Mouse (Mus musculus): ENCODE measurements around the gene Ddx11. TPM values are rescaled to one million over a fixed set of nuclear protein-coding genes. Genes with fewer than 3 reads are reported as not detected.
"Not testable (repeated sequence)": the region's sequence is repeated elsewhere in the genome, so short reads cannot be mapped to it uniquely, and the experiment has no call there.

Ddx11 gene
- polyA plus RNA-seq, 2 experiments = 4.7 to 7.0 TPM

DNA sequence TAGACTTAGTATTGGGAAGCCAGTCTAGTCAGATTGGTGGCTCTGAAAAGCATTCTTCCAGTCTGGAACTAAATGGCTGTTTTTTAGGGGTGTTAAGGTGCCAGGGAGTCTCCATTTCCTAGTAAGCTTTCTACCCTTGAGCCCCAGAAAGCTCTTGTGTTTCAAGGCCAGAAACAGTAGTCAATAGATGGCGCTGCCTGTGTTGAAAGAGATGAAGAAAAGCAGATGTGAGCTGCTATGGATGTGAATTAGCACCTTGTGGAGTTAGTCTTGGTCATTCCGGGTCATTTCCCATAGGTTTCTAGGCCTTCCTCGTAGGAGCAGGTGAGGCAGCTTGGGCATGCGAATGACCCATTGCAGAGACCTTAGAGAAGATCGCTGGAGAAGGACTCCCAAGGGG lies 1.9 kb downstream of the Ddx11 start:
- peaks cover 15% of the 10 kb centered on the region for H3K36me3 ChIP-seq (replicated peaks; ENCODE audit: control insufficient read depth, insufficient read depth, low read depth)
- H3K4me2 ChIP-seq (ENCODE audit: low read depth) = peak overlapping the region; percentile 97; the same call in 1 of the 2 replicates
- peaks cover 5 to 18% of the 10 kb centered on the region in 2 experiments; a peak in 3 of 4 replicates for H3K4me1 ChIP-seq (replicated peaks; ENCODE audit: control insufficient read depth in 2 of 2, insufficient read depth in 2 of 2, low read length in 1 of 2)
- ATAC-seq (ENCODE audit: insufficient read depth) (no peak), DNase-seq (ENCODE audit: low read depth in 3 of 3, low spot score in 3 of 3) (no peak)
- no peak overlapping the region for H3K27ac ChIP-seq
- H3K27me3 ChIP-seq (ENCODE audit: control insufficient read depth, insufficient read depth, low read length) = no peaks in the 10 kb centered on the region
- no peak overlapping the region for H3K9ac ChIP-seq (replicated peaks)
- 70% methylated on average over 5 of the region's 5 CpGs for WGBS (ENCODE audit: insufficient replicate concordance)
- no peak overlapping the region for H3K4me3 ChIP-seq (ENCODE audit: insufficient read depth in 1 of 2, low read depth in 2 of 2, low read length in 2 of 2)
- H3K9me3 ChIP-seq (ENCODE audit: control insufficient read depth, low read length) = no peaks in the 10 kb centered on the region
- TF ChIP-seq CTCF (IDR thresholded peaks at IDR 0.05; ENCODE audit: low read depth) (peak; percentile 44; the same call in 1 of the 2 replicates), EP300 (IDR thresholded peaks at IDR 0.05; ENCODE audit: low read depth) (no peak)

GRCm38 (mm10) chr17:66130371-66130770 lies 7.1 kb downstream of the Ddx11 start:
- peaks cover 49% of the 10 kb centered on the region for H3K36me3 ChIP-seq (replicated peaks; ENCODE audit: control insufficient read depth, insufficient read depth, low read depth)
- no peak overlapping the region for H3K4me3 ChIP-seq (ENCODE audit: insufficient read depth in 1 of 2, low read depth in 2 of 2, low read length in 2 of 2)
- no peak overlapping the region for H3K9ac ChIP-seq (replicated peaks)
- no peaks in the 10 kb centered on the region for H3K27me3 ChIP-seq (ENCODE audit: control insufficient read depth, insufficient read depth, low read length)
- H3K4me2 ChIP-seq (ENCODE audit: low read depth) = no peak overlapping the region
- peaks cover 0 to 2% of the 10 kb centered on the region in 2 experiments; a peak in 2 of 4 replicates for H3K4me1 ChIP-seq (replicated peaks; ENCODE audit: control insufficient read depth in 2 of 2, insufficient read depth in 2 of 2, low read length in 1 of 2)
- H3K27ac ChIP-seq = no peak overlapping the region
- no peaks in the 10 kb centered on the region for H3K9me3 ChIP-seq (ENCODE audit: control insufficient read depth, low read length)
- 83% methylated on average over 9 of the region's 9 CpGs for WGBS (ENCODE audit: insufficient replicate concordance)
- DNase-seq (ENCODE audit: low read depth in 3 of 3, low spot score in 3 of 3) (no peak), ATAC-seq (ENCODE audit: insufficient read depth) (no peak)
- TF ChIP-seq CTCF (IDR thresholded peaks at IDR 0.05; ENCODE audit: low read depth) (no peak), EP300 (IDR thresholded peaks at IDR 0.05; ENCODE audit: low read depth) (no peak)

DNA sequence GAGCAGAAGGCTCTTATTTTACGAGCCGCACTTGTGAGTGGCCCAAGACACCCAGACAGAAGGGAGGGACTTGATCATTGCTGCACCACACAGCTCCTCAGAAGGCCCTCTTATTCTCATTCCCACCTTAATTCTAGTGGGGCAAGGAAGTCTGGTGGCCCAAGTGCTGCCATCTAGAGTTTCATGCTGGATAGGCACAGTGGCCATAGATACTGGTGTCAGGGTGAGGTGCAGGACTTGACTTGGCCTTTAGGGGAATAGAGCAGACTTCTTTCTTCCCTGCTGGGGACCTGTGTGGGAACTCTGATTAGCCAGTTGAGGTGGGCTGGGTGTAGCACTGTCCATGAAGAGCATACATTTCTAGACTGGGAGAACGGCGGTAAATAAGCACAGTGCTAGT lies 7.9 kb downstream of the Ddx11 start:
- Histone ChIP-seq H3K27me3 (ENCODE audit: control insufficient read depth, insufficient read depth, low read length) (no peaks in the 10 kb centered on the region), H3K4me2 (ENCODE audit: low read depth) (no peak overlapping the region), H3K9me3 (ENCODE audit: control insufficient read depth, low read length) (no peaks in the 10 kb centered on the region), H3K4me1 (replicated peaks; ENCODE audit: control insufficient read depth in 2 of 2, insufficient read depth in 2 of 2, low read length in 1 of 2) (no peaks in the 10 kb centered on the region), H3K4me3 (ENCODE audit: insufficient read depth in 1 of 2, low read depth in 2 of 2, low read length in 2 of 2) (no peak overlapping the region), H3K36me3 (replicated peaks; ENCODE audit: control insufficient read depth, insufficient read depth, low read depth) (peaks cover 48% of the 10 kb centered on the region), H3K27ac (no peak overlapping the region), H3K9ac (replicated peaks) (no peak overlapping the region)
- WGBS (ENCODE audit: insufficient replicate concordance) = 92% methylated on average over 4 of the region's 4 CpGs
- TF ChIP-seq CTCF (IDR thresholded peaks at IDR 0.05; ENCODE audit: low read depth) (peak; percentile 63), EP300 (IDR thresholded peaks at IDR 0.05; ENCODE audit: low read depth) (no peak)
- ATAC-seq (ENCODE audit: insufficient read depth) (peak; percentile 18; the same call in 1 of the 2 replicates), DNase-seq (ENCODE audit: low read depth in 3 of 3, low spot score in 3 of 3) (no peak)

DNA sequence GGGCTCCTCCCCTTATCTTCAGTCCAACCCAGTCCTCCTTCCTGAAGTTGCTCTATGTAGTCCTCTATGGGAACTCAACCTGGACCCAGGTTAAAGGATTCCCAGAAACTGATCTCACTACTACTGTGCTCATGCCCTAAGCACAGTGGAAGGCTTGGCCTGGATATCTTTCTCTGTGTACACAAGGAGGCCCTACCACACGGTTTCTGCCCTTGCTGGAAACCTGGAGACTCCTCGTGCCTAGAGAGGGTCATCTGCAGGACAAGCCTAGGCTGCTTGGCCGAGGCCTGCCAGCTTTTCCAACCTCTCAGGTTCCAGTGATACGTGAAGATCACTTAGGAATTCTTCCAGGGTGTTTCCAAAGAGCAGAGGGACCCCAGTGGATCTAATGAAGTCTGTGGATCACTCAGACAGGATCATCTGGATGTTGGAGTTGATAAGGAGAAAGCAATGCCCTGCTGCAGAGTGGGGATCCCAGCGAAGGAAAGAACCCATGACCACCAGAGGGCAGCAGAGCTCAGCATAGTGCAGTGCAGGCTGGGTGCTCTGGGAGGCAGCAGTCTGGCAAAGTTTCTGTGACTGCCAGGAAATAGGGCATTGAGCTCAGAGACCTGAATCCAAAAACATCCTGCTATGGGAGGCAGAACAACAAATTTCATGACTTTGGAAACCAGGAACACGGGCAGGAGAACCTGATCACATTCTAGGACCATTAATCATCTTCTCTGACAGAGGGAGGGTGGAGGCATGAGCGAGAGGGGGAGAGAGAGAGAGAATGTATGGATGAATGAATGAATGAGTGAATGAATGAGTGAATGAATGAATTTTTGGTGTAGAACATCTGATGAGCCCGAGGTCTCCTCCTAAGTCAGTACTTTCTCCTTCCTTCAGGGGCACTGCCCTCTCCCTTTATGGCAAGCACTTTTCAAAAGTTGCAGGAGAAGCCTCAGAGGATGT lies 29.7 kb downstream of the Ddx11 start:
- not testable (repeated sequence) for H3K9me3 ChIP-seq (ENCODE audit: control insufficient read depth, low read length); H3K4me3 ChIP-seq (ENCODE audit: insufficient read depth in 1 of 2, low read depth in 2 of 2, low read length in 2 of 2); DNase-seq (ENCODE audit: low read depth in 3 of 3, low spot score in 3 of 3); H3K9ac ChIP-seq (replicated peaks); H3K4me2 ChIP-seq (ENCODE audit: low read depth); H3K4me1 ChIP-seq (replicated peaks; ENCODE audit: control insufficient read depth in 2 of 2, insufficient read depth in 2 of 2, low read length in 1 of 2); H3K27me3 ChIP-seq (ENCODE audit: control insufficient read depth, insufficient read depth, low read length); H3K27ac ChIP-seq
- H3K36me3 ChIP-seq (replicated peaks; ENCODE audit: control insufficient read depth, insufficient read depth, low read depth) = peaks cover 19% of the 10 kb centered on the region
- peak; percentile 69; the same call in 1 of the 2 replicates for ATAC-seq (ENCODE audit: insufficient read depth)
- WGBS (ENCODE audit: insufficient replicate concordance) = 60% methylated on average over 5 of the region's 8 CpGs
- TF ChIP-seq CTCF (IDR thresholded peaks at IDR 0.05; ENCODE audit: low read depth) = peak; percentile 27; the same call in 1 of the 2 replicates

GRCm38 (mm10) chr17:66153735-66154423 lies 30.6 kb downstream of the Ddx11 start:
- not testable (repeated sequence) for H3K9me3 ChIP-seq (ENCODE audit: control insufficient read depth, low read length); H3K4me2 ChIP-seq (ENCODE audit: low read depth); DNase-seq (ENCODE audit: low read depth in 3 of 3, low spot score in 3 of 3); H3K9ac ChIP-seq (replicated peaks); H3K27me3 ChIP-seq (ENCODE audit: control insufficient read depth, insufficient read depth, low read length); H3K4me3 ChIP-seq (ENCODE audit: insufficient read depth in 1 of 2, low read depth in 2 of 2, low read length in 2 of 2); H3K4me1 ChIP-seq (replicated peaks; ENCODE audit: control insufficient read depth in 2 of 2, insufficient read depth in 2 of 2, low read length in 1 of 2); H3K27ac ChIP-seq; ATAC-seq (ENCODE audit: insufficient read depth)
- 78% methylated on average over 4 of the region's 4 CpGs for WGBS (ENCODE audit: insufficient replicate concordance)
- H3K36me3 ChIP-seq (replicated peaks; ENCODE audit: control insufficient read depth, insufficient read depth, low read depth) = peaks cover 15% of the 10 kb centered on the region
